Comparison of ENCODE assay signal across 9 mouse cellular contexts in genomic region chr15:13181014-13181413, GRCm38 (mm10). TPM values are rescaled to one million over a fixed set of nuclear protein-coding genes. Genes with fewer than 3 reads are reported as not detected.
DNase-seq lines count a peak whose midpoint lies in the region; ATAC-seq and TF ChIP-seq lines count a peak whose summit lies in the region.
"Had no signal": no experiment of that assay in that cellular context is flagged by ENCODE, and none has a peak within 500 bp of the region (broad histone marks: within the 10 kb centered on the region; RNA-seq: fewer than 3 reads in every experiment).

No protein-coding gene starts in this region.

- H3K9ac ChIP-seq in intestine, postnatal 0 days (ENCODE audit: low read depth, low read length), result no peak overlapping the region
- H3K9ac ChIP-seq in intestine, embryonic 15.5 days, result no peak overlapping the region

- H3K4me2 ChIP-seq in intestine, postnatal 0 days (replicated peaks; ENCODE audit: low read depth), result no peak overlapping the region
- no peak overlapping the region for H3K4me2 ChIP-seq in intestine, embryonic 15.5 days (replicated peaks)

- H3K4me3 ChIP-seq in intestine, postnatal 0 days (ENCODE audit: low read depth, low read length), result no peak overlapping the region
- H3K4me3 ChIP-seq in intestine, embryonic 15.5 days (replicated peaks), result no peak overlapping the region
- H3K4me3 ChIP-seq in cortical plate, adult 2 months (ENCODE audit: insufficient read depth, low read length), result no peak overlapping the region

- no peaks in the 10 kb centered on the region for H3K9me3 ChIP-seq in intestine, postnatal 0 days (ENCODE audit: control insufficient read depth)
- H3K9me3 ChIP-seq in intestine, embryonic 15.5 days, result no peaks in the 10 kb centered on the region

- H3K36me3 ChIP-seq in intestine, postnatal 0 days (ENCODE audit: control insufficient read depth, insufficient read depth), result no peaks in the 10 kb centered on the region
- H3K36me3 ChIP-seq in intestine, embryonic 15.5 days, result no peaks in the 10 kb centered on the region

- no peaks in the 10 kb centered on the region for H3K4me1 ChIP-seq in intestine, postnatal 0 days (replicated peaks; ENCODE audit: control insufficient read depth, insufficient read depth, low read length)
- no peaks in the 10 kb centered on the region for H3K4me1 ChIP-seq in intestine, embryonic 15.5 days (replicated peaks)
- no peaks in the 10 kb centered on the region for H3K4me1 ChIP-seq in cortical plate, adult 2 months (ENCODE audit: control insufficient read depth, insufficient read depth, low read length)

- TF ChIP-seq CTCF in intestine, postnatal 0 days (IDR thresholded peaks at IDR 0.05; ENCODE audit: low read depth), result peak; percentile 85
- peak; percentile 43; the same call in 1 of the 2 replicates for TF ChIP-seq CTCF in cortical plate, adult 2 months (IDR thresholded peaks at IDR 0.05; ENCODE audit: extremely low read depth, insufficient read depth, low read length)

- 41% methylated on average over 4 of the region's 4 CpGs for whole genome bisulfite sequencing in intestine, postnatal 0 days
- 43% methylated on average over 4 of the region's 4 CpGs for WGBS in intestine, embryonic 15.5 days

- TF ChIP-seq POLR2A in cortical plate, adult 2 months (IDR thresholded peaks at IDR 0.05; ENCODE audit: extremely low read depth, insufficient read depth, low read length), result no peak

- H3K27me3 ChIP-seq in intestine, postnatal 0 days (replicated peaks; ENCODE audit: control insufficient read depth, insufficient read depth, low read length), result no peaks in the 10 kb centered on the region
- H3K27me3 ChIP-seq in intestine, embryonic 15.5 days (replicated peaks), result no peaks in the 10 kb centered on the region

- ATAC-seq in CD4-positive, CD25-positive, alpha-beta regulatory T cell, adult 4 months, result no peak
- ATAC-seq in intestine, postnatal 0 days, result no peak
- no peak for ATAC-seq in intestine, embryonic 15.5 days

- peak; percentile 7 for DNase-seq in CD4-positive, CD25-positive, alpha-beta regulatory T cell, adult 2 months (ENCODE audit: low read depth, low spot score)
- DNase-seq in 3T3-L1 (ENCODE audit: low read depth, low spot score), result peak; percentile 53
- DNase-seq in spleen, adult 12 weeks (ENCODE audit: low spot score), result no peak
- no peak for DNase-seq in frontal cortex, postnatal 14 days (ENCODE audit: low spot score in 2 of 2)
- DNase-seq: heart, postnatal 4 days had no signal

- no peak overlapping the region for H3K27ac ChIP-seq in intestine, postnatal 0 days (ENCODE audit: low read depth, low read length)
- no peak overlapping the region for H3K27ac ChIP-seq in intestine, embryonic 15.5 days
- H3K27ac ChIP-seq in cortical plate, adult 2 months (ENCODE audit: insufficient read depth, low read length), result no peak overlapping the region

RNA-seq across cellular contexts. Expression of gene Cdh6, which starts 7.5 kb away (rescaled TPM):
- under 1 TPM in 1 of 2 experiments, not detected in 1; 0.05 TPM for polyA plus RNA-seq in CD4-positive, CD25-positive, alpha-beta regulatory T cell, adult 4 months (2017; shearing (Covaris generic))
- polyA plus RNA-seq in intestine, postnatal 0 days (2015; fragmentation: Nextera tagmentation; extraction: Ambion mirVana), result 2.7 and 3.0 TPM in 2 replicates
- 4.7 and 5.1 TPM in 2 replicates for polyA plus RNA-seq in intestine, embryonic 15.5 days (2015; fragmentation: Nextera tagmentation; extraction: Ambion mirVana)
- polyA plus RNA-seq in cortical plate, adult 2 months (2012; rRNA removed), result 7.0 and 7.5 TPM in 2 replicates

Comparison
In these comparisons a context has a peak if more than half of its experiments do, and no peak if none do; other contexts are left out.
1. DNase-seq: peak in CD4-positive, CD25-positive, alpha-beta regulatory T cell, adult 2 months (single experiment) and 3T3-L1 (single experiment); none in spleen, adult 12 weeks (single experiment) and frontal cortex, postnatal 14 days (0 of 2).